Mouse (Mus musculus): ENCODE data around the gene Cfdp1. TPM values are rescaled to one million over a fixed set of nuclear protein-coding genes. Genes with fewer than 3 reads are reported as not detected.

The Cfdp1 gene
- polyA plus RNA-seq, 1 experiment from 2014 or later: 184 TPM

DNA sequence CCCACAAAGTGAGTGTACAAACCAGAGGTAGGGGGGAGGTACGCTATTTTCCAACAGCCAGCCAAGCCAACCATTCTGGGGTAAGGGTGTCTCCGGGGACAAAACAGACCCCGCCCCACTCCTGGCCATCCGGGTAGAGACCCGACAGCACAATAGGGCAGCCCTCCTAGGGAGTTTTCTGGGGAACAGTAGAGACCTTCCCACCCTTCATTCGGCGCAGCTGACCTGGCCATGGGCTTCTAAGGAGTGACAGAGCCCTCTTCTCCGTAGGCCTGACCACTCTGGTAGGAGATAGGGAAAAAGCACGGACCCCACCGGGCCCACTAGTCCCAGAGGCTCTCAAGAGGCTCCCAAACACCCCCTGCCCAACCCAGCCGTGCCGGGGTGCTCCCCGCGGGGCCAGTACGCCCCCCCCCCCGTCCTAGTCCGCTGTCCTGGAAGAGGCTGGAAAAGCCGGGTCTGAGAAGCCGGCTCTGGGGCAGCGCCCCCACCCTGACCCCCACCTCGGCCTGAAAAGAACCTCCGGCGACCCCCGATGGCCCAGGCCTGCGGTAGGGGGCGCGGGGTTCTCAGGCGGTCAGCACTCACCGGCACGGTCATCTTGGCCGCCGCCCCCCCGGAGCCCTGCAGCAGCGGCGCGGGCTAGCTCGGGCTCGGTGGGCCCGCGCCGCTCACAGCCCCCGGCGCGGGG lies 110.8 kb downstream of the Cfdp1 start:
- peak; percentile 17 for ATAC-seq
- Histone ChIP-seq H3K4me2 (peak overlapping the region; percentile 75), H3K9ac (peak overlapping the region; percentile 98), H3K4me3 (peak overlapping the region; percentile 74), H3K36me3 (ENCODE audit: poor library complexity, severe bottlenecking) (no peaks in the 10 kb centered on the region), H3K4me1 (peaks cover 72% of the 10 kb centered on the region), H3K27me3 (no peaks in the 10 kb centered on the region), H3K27ac (peak overlapping the region; percentile 84), H3K9me3 (replicated peaks) (no peaks in the 10 kb centered on the region)
- WGBS: 0% methylated on average over 35 of the region's 44 CpGs

DNA sequence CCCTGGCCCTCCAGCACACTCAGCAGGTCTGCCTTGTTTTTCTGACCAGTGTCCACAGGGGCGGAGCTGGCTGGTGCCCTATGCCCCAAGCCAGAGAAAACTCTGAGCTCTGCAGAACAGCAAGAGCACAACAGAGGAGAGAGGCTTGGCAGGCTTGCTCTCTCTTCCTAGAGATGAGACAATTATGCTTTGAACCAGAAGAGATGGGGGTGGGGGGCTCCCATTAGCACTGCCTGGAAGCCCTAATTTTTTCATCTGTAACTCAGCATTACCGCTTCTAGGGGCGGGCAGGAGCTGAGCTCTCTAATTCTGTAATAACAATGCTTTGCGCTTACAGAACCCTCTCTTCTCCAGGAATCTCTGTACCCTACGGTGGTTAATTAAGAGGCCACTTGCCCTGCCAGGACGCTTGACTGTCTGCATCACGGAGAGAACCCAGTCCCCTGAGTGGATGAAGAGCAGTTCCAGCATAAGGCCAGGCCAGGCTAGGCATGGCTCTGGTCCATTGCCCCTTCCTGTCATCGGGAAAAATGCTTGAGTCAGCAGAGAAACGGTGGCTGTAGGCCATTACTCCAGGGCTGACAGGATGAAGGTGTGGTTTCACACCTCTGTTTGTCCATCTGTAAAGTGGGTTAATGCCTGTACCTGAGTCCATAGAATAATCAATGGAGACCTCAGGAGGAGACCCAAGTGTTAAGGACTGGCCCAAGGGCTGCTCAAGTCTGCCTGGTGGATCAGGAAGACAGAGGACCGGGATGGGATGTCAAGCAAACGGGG lies 111.6 kb downstream of the Cfdp1 start:
- no peaks in the 10 kb centered on the region for H3K9me3 ChIP-seq (replicated peaks)
- H3K36me3 ChIP-seq (ENCODE audit: poor library complexity, severe bottlenecking): no peaks in the 10 kb centered on the region
- H3K27ac ChIP-seq: peak overlapping the region; percentile 84
- H3K4me2 ChIP-seq: peak overlapping the region; percentile 75
- peak overlapping the region; percentile 74 for H3K4me3 ChIP-seq
- peak; percentile 24 for ATAC-seq
- 12% methylated on average over 11 of the region's 11 CpGs for WGBS
- H3K4me1 ChIP-seq: peaks cover 76% of the 10 kb centered on the region
- H3K9ac ChIP-seq: peak overlapping the region; percentile 98
- no peaks in the 10 kb centered on the region for H3K27me3 ChIP-seq

DNA sequence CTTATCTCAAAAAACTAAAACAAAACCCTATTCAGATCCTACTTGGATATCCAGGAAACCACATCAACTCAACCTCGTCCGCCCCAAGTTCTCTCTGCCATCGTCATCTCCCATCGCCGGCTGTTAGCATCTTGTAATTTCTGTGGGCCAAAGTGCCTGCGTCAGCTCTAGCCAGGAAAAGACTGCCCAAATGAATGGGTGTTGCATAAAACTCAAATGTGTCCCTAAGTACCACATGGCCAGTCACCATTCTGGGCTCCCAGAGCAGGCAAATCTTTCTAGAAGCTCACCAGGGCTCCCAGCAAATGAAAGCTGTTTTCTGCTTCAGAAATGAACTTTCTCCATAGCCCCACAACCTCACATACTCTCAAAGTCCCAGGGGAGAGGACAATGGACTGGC lies 112.5 kb downstream of the Cfdp1 start:
- H3K9ac ChIP-seq: peak overlapping the region; percentile 98
- peaks cover 85% of the 10 kb centered on the region for H3K4me1 ChIP-seq
- H3K9me3 ChIP-seq (replicated peaks): no peaks in the 10 kb centered on the region
- H3K27me3 ChIP-seq: no peaks in the 10 kb centered on the region
- H3K4me3 ChIP-seq: peak overlapping the region; percentile 74
- no peak for ATAC-seq
- WGBS: 70% methylated on average over 6 of the region's 6 CpGs
- no peaks in the 10 kb centered on the region for H3K36me3 ChIP-seq (ENCODE audit: poor library complexity, severe bottlenecking)
- H3K4me2 ChIP-seq: peak overlapping the region; percentile 75
- peak overlapping the region; percentile 84 for H3K27ac ChIP-seq

DNA sequence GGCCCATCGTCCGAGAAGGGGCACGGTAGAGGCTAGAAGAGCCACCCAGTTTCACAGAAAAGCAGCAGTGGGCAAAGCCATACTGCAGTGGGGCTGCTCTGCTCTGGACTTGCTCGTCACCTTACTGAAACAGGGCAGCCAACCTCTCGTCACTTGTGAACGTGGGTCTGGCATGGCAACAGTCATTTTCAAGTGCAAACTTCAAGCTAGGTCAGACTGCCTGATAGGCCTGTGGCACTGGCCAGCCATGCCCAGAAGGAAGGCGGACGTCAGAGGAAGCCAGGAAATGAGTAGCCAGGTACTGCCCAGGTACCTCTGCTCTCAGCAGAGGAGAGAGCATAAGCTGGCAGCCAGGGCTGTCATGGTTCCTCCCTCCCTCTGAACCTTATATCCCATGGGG lies 113.1 kb downstream of the Cfdp1 start:
- no peak overlapping the region for H3K27ac ChIP-seq
- no peaks in the 10 kb centered on the region for H3K36me3 ChIP-seq (ENCODE audit: poor library complexity, severe bottlenecking)
- H3K9ac ChIP-seq: peak overlapping the region; percentile 98
- no peaks in the 10 kb centered on the region for H3K9me3 ChIP-seq (replicated peaks)
- no peaks in the 10 kb centered on the region for H3K27me3 ChIP-seq
- no peak for ATAC-seq
- peak overlapping the region; percentile 75 for H3K4me2 ChIP-seq
- WGBS: 87% methylated on average over 8 of the region's 8 CpGs
- H3K4me1 ChIP-seq: peaks cover 88% of the 10 kb centered on the region
- H3K4me3 ChIP-seq: 0 out of 2 replicates have a peak overlapping the region, but pooled peaks have one; percentile 74

DNA sequence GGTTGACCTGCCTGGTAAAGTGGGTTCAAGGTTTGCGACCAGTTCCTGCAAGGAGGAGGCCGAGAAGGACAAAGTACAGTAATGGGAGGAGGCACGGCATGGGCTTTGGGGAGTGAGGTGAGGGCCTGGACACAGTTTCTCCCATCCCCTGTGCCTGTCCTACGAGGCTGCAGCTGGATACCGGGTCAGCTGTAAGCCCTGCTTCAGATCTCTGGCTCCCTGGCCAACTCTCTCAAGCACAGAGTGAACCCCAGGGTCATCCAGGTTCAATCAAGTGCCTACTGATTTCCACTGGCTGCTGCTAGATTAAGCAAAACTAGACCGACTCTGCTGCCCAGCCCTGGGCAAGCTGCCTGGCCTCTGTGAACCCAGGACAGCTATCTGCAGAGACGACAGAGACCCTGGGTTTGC lies 113.8 kb downstream of the Cfdp1 start:
- Histone ChIP-seq H3K4me1 (peaks cover 88% of the 10 kb centered on the region), H3K4me2 (peak overlapping the region; percentile 75)
- 68% methylated on average over 7 of the region's 7 CpGs for WGBS

DNA sequence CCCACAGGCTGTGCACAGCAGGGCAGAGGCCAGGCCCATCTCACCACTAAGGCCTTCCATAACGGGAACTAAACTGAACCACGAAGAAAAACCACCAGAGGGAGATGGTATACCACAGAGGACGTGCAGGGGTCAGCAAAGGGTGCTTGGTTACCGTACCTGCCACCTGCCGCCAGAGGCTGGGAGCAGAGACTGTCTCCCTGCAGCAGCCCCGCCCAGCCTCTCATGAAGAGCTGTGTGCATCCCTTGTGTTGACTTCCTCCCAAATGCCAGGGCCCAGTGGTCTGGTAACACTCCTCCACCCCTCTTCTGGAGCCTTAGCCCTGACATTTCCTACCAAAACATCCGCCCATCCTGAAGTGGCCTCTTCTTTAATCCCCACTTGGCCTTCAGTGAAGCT lies 114.5 kb downstream of the Cfdp1 start:
- 47% methylated on average over 7 of the region's 7 CpGs for WGBS
- H3K4me1 ChIP-seq: peaks cover 88% of the 10 kb centered on the region
- H3K9ac ChIP-seq: peak overlapping the region; percentile 46
- no peak overlapping the region for H3K27ac ChIP-seq
- peak overlapping the region; percentile 75 for H3K4me2 ChIP-seq
- ATAC-seq: no peak
- H3K4me3 ChIP-seq: no peak overlapping the region
- no peaks in the 10 kb centered on the region for H3K27me3 ChIP-seq
- no peaks in the 10 kb centered on the region for H3K36me3 ChIP-seq (ENCODE audit: poor library complexity, severe bottlenecking)
- no peaks in the 10 kb centered on the region for H3K9me3 ChIP-seq (replicated peaks)

More for the DNA sequence above, 113.8 kb downstream of the Cfdp1 start:
- H3K9ac ChIP-seq: peak overlapping the region; percentile 46; the same call in 1 of the 2 replicates
- H3K27ac ChIP-seq: no peak overlapping the region
- no peaks in the 10 kb centered on the region for H3K9me3 ChIP-seq (replicated peaks)
- H3K36me3 ChIP-seq (ENCODE audit: poor library complexity, severe bottlenecking): no peaks in the 10 kb centered on the region
- H3K4me3 ChIP-seq: no peak overlapping the region
- no peaks in the 10 kb centered on the region for H3K27me3 ChIP-seq
- ATAC-seq: no peak

DNA sequence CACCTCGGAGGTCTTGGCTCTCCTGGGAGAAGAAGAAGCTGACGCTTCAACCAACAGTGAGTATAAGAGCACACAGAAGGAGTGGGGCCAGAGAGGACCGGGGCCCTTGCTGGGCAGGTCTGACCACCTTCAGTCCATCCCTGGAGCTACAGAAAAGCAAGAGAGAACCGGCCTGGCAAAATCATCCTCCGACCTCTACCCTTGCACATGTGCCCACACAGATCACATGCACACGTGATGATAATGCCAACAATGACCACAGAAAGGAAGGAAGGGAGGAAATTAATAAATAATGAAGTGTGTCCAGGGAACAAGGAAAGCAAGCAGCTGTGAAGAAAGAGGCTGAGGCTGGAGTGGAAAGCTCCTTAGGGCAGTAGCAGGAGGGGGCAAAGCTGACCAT lies 115.2 kb downstream of the Cfdp1 start:
- no peak overlapping the region for H3K4me3 ChIP-seq
- ATAC-seq: no peak
- no peaks in the 10 kb centered on the region for H3K9me3 ChIP-seq (replicated peaks)
- H3K27me3 ChIP-seq: no peaks in the 10 kb centered on the region
- no peak overlapping the region for H3K4me2 ChIP-seq
- no peaks in the 10 kb centered on the region for H3K36me3 ChIP-seq (ENCODE audit: poor library complexity, severe bottlenecking)
- WGBS: 83% methylated on average over 6 of the region's 6 CpGs
- H3K9ac ChIP-seq: peak overlapping the region; percentile 46
- peak overlapping the region; percentile 38; the same call in 1 of the 2 replicates for H3K27ac ChIP-seq
- peaks cover 88% of the 10 kb centered on the region for H3K4me1 ChIP-seq

DNA sequence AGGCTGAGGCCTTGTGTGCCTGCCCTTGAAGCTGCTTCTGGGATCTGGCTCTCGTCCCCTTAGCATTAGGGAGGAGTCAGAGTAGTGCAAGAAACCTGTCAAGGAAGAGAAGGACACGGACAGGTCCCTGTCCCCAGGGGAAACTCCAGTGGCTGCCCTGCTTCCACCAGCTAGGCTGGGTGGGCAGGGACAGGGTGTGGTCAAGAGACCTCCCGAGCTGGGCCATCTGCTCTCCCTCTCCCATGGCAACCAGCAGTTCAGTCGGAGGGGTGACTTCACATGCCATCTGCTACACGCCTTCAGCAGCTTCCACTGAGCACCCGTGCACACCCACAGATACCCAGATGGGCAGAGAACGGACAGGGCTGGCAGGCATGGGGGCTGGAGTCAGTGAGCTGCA lies 117.8 kb downstream of the Cfdp1 start:
- H3K4me3 ChIP-seq: no peak overlapping the region
- H3K4me2 ChIP-seq: peak overlapping the region; percentile 10
- ATAC-seq: peak; percentile 26; the same call in 1 of the 2 replicates
- H3K36me3 ChIP-seq (ENCODE audit: poor library complexity, severe bottlenecking): no peaks in the 10 kb centered on the region
- H3K4me1 ChIP-seq: peaks cover 90% of the 10 kb centered on the region
- peak overlapping the region; percentile 68 for H3K27ac ChIP-seq
- no peaks in the 10 kb centered on the region for H3K27me3 ChIP-seq
- H3K9me3 ChIP-seq (replicated peaks): no peaks in the 10 kb centered on the region
- no peak overlapping the region for H3K9ac ChIP-seq
- WGBS: 49% methylated on average over 7 of the region's 7 CpGs

DNA sequence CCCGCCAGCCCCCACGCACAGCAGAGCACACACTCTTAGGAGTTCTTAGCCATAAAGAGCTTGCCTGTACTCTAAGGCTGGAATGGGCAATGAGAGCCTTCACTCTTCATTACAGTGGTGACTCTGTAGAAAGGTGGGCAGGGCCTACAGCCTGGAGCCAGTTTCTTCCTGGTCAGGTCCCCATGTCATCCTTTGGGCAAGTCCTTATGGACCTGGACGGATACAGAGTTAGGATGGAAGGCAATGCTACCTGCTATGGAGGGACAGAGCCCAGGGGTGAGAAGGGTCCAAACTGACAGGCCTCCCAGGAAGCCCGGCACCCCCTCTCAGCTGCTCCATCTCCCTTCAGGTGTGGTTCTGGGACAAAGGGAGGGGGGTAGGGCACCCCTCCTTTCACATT lies 118.3 kb downstream of the Cfdp1 start:
- H3K4me2 ChIP-seq: peak overlapping the region; percentile 10; the same call in 1 of the 2 replicates
- peak overlapping the region; percentile 68 for H3K27ac ChIP-seq

DNA sequence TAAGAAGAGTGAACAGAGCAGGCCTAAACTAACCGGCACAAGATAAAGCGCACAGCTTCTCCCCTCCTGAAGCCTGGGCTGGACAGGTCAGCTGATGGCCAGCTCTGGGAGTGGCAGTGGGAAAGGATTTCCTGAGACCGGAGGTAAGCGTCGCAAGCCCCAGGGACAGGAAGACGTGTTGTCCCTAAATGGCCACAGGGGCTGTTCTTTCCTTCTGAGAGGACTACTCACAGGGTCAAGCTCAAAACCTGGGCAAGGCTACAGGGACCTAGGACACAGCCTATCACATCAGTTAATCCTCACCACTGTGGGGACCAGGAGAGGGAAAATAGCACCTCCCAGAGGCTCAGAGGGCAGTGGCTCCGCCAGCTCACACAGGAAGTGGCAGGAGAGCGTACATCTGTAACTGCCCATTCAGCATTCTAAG lies 118.7 kb downstream of the Cfdp1 start:
- ATAC-seq: no peak
- Histone ChIP-seq H3K36me3 (ENCODE audit: poor library complexity, severe bottlenecking) (no peaks in the 10 kb centered on the region), H3K9me3 (replicated peaks) (no peaks in the 10 kb centered on the region), H3K4me2 (no peak overlapping the region), H3K4me3 (no peak overlapping the region), H3K9ac (peak overlapping the region; percentile 22; the same call in 1 of the 2 replicates), H3K4me1 (peaks cover 90% of the 10 kb centered on the region), H3K27ac (peak overlapping the region; percentile 68; the same call in 1 of the 2 replicates), H3K27me3 (no peaks in the 10 kb centered on the region)
- WGBS: 62% methylated on average over 8 of the region's 8 CpGs

More for the DNA sequence above, 118.3 kb downstream of the Cfdp1 start:
- Histone ChIP-seq H3K4me3 (no peak overlapping the region), H3K9me3 (replicated peaks) (no peaks in the 10 kb centered on the region), H3K4me1 (peaks cover 90% of the 10 kb centered on the region), H3K9ac (no peak overlapping the region), H3K36me3 (ENCODE audit: poor library complexity, severe bottlenecking) (no peaks in the 10 kb centered on the region), H3K27me3 (no peaks in the 10 kb centered on the region)
- 74% methylated on average over 4 of the region's 4 CpGs for WGBS
- ATAC-seq: no peak

DNA sequence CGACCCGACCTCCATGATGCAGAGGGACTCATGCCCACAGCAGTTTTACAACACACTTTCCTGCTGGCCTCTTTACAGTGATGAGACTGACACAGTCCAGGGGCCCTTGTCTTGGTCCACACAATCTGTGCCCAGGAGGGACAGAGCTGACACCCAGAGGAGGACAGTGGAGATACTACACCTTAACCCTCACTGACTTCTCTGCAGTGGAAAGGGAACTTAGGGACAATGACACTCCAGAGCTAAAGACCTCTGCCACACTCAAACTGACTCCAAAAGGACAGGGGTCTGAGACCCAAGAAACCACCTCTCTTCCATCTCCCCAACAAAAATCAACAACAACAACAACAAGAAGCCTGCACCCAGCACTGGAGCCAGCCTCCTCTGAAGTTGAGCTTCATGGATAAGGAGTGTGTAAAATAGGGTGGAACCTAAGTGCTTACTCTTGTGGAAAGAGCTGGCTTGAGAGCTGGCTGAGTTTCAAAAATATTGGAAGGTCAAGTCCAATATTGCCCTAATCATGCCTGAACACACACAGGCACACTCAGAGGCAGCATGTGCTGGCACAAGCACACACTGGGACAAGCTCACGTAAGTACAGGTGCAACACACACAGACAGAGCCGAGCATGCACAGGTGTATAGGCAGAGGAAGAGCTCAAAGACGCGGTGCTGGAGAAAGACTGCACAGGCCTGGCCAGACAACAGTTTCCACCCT lies 119.7 kb downstream of the Cfdp1 start:
- no peaks in the 10 kb centered on the region for H3K9me3 ChIP-seq (replicated peaks)
- H3K4me2 ChIP-seq: no peak overlapping the region
- no peaks in the 10 kb centered on the region for H3K36me3 ChIP-seq (ENCODE audit: poor library complexity, severe bottlenecking)
- H3K4me1 ChIP-seq: peaks cover 90% of the 10 kb centered on the region
- 53% methylated on average over 6 of the region's 6 CpGs for WGBS
- no peak overlapping the region for H3K4me3 ChIP-seq
- ATAC-seq: no peak
- H3K27me3 ChIP-seq: no peaks in the 10 kb centered on the region
- H3K27ac ChIP-seq: peak overlapping the region; percentile 51
- H3K9ac ChIP-seq: peak overlapping the region; percentile 22; the same call in 1 of the 2 replicates
